Mouse (Mus musculus): ENCODE data around the gene Qrfp. TPM values are rescaled to one million over a fixed set of nuclear protein-coding genes. Genes with fewer than 3 reads are reported as not detected.

Gene Qrfp
- polyA plus RNA-seq, 1 experiment from 2014 or later = 0.12 TPM

DNA sequence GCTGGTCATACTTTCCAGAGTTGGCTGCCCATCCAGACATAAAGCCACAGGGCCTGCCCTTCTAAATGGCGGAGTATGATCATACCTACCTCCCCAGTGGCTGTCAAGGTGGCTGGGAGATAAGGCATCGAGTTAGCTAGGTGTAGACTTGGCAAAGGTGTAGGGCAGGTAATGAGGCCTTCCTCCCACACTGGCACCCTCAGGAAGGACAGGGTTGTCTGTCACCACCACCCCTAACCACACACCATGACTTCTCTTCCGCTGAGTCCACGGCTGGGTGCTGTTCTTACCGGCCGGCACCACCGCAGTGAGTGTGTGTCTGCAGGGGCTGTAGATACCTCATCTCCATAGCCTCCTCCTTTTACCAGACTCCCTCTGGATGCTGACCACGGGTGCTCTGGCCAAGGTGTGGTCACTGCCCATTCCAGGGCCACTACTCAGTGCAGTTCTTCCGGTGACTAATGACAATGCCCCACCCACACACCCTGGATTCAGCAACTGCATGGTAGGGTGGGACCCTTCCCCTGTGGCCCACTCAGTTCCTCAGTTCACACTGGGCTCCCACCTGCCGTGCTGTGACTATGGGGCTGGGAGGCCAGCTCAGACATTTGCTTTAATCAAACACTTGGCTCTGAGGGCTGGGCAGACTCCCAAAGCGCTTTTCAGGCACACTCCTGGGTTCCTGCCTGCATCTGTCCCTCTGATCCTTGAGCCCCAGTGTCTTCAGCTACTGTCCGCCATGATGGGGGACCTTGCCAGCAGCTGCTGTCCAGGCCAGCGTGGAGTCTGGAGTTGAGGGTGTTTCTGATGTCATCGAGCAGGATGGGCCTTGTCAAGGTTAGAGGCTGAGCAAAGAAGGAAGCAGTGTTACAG is 942 bp upstream of the Qrfp start:
- H3K9ac ChIP-seq (replicated peaks) = no peak overlapping the region
- 93% methylated on average over 14 of the region's 14 CpGs for WGBS
- H3K36me3 ChIP-seq = no peaks in the 10 kb centered on the region
- no peak overlapping the region for H3K4me2 ChIP-seq (replicated peaks)
- ATAC-seq = no peak
- no peaks in the 10 kb centered on the region for H3K27me3 ChIP-seq
- H3K4me3 ChIP-seq (replicated peaks) = no peak overlapping the region
- H3K27ac ChIP-seq = no peak overlapping the region
- H3K4me1 ChIP-seq (replicated peaks) = peaks cover 46% of the 10 kb centered on the region
- no peaks in the 10 kb centered on the region for H3K9me3 ChIP-seq

- 36% methylated on average over 2 of the region's 2 CpGs for WGBS
- peaks cover 3% of the 10 kb centered on the region; the same call in 1 of the 2 replicates for H3K36me3 ChIP-seq
- H3K9ac ChIP-seq (replicated peaks) = peak overlapping the region; percentile 36; the same call in 1 of the 2 replicates
- no peak overlapping the region for H3K4me2 ChIP-seq (replicated peaks)
- no peaks in the 10 kb centered on the region for H3K9me3 ChIP-seq
- no peaks in the 10 kb centered on the region for H3K27me3 ChIP-seq
- peak overlapping the region; percentile 88; the same call in 1 of the 2 replicates for H3K27ac ChIP-seq
- ATAC-seq = no peak
- peaks cover 65% of the 10 kb centered on the region for H3K4me1 ChIP-seq (replicated peaks)
- H3K4me3 ChIP-seq (replicated peaks) = no peak overlapping the region
Measured at GRCm38 (mm10) chr2:31809358-31809740, 1.0 kb downstream of the Qrfp start.

GRCm38 (mm10) chr2:31808410-31809357 is 1.7 kb downstream of the Qrfp start:
- Histone ChIP-seq H3K27me3 (0 out of 2 replicates have a peak, but pooled peaks cover 2% of the 10 kb centered on the region), H3K9me3 (no peaks in the 10 kb centered on the region), H3K4me1 (replicated peaks) (peaks cover 66% of the 10 kb centered on the region), H3K36me3 (peaks cover 9% of the 10 kb centered on the region), H3K4me3 (replicated peaks) (no peak overlapping the region), H3K9ac (replicated peaks) (peak overlapping the region; percentile 36), H3K27ac (peak overlapping the region; percentile 88), H3K4me2 (replicated peaks) (peak overlapping the region; percentile 8; the same call in 1 of the 2 replicates)
- WGBS = 38% methylated on average over 28 of the region's 28 CpGs
- ATAC-seq = no peak; the same call in 1 of the 2 replicates

GRCm38 (mm10) chr2:31806639-31807382 is 3.6 kb downstream of the Qrfp start:
- Histone ChIP-seq H3K4me2 (replicated peaks) (no peak overlapping the region; the same call in 1 of the 2 replicates), H3K9ac (replicated peaks) (0 out of 2 replicates have a peak overlapping the region, but pooled peaks have one; percentile 21), H3K27me3 (0 out of 2 replicates have a peak, but pooled peaks cover 3% of the 10 kb centered on the region), H3K27ac (peak overlapping the region; percentile 88), H3K9me3 (no peaks in the 10 kb centered on the region), H3K4me3 (replicated peaks) (no peak overlapping the region), H3K4me1 (replicated peaks) (peaks cover 66% of the 10 kb centered on the region), H3K36me3 (peaks cover 27% of the 10 kb centered on the region)
- 12% methylated on average over 9 of the region's 9 CpGs for WGBS
- ATAC-seq = peak; percentile 74

- Histone ChIP-seq H3K4me1 (replicated peaks) (peaks cover 41% of the 10 kb centered on the region), H3K27ac (no peak overlapping the region), H3K27me3 (0 out of 2 replicates have a peak, but pooled peaks cover 3% of the 10 kb centered on the region), H3K9ac (replicated peaks) (no peak overlapping the region), H3K36me3 (peaks cover 61% of the 10 kb centered on the region), H3K9me3 (no peaks in the 10 kb centered on the region), H3K4me3 (replicated peaks) (no peak overlapping the region), H3K4me2 (replicated peaks) (no peak overlapping the region)
- 87% methylated on average over 14 of the region's 14 CpGs for WGBS
- ATAC-seq = no peak
Measured at GRCm38 (mm10) chr2:31803480-31803879, 6.9 kb downstream of the Qrfp start.

DNA sequence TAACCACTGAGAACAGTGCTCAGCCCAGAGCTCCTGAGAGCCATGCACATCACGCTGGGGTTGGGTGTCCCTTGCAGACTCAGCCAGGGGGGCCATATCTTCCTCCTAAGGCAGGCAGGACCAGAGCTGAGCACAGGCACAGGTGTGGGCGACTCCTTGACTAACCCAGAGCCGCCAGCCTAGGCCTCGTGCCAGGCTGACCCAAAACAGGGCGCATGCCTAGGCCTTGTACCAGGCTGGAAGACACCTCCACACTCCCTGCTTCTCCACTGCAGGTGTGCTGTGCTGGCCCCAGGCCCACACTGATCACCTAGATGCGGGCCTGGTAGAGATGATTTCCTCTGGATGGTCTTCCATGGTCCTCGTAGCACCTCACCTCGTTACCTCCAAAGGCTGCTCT is 7.6 kb downstream of the Qrfp start:
- H3K27me3 ChIP-seq = 0 out of 2 replicates have a peak, but pooled peaks cover 3% of the 10 kb centered on the region
- no peak for ATAC-seq
- WGBS = 91% methylated on average over 8 of the region's 8 CpGs

DNA sequence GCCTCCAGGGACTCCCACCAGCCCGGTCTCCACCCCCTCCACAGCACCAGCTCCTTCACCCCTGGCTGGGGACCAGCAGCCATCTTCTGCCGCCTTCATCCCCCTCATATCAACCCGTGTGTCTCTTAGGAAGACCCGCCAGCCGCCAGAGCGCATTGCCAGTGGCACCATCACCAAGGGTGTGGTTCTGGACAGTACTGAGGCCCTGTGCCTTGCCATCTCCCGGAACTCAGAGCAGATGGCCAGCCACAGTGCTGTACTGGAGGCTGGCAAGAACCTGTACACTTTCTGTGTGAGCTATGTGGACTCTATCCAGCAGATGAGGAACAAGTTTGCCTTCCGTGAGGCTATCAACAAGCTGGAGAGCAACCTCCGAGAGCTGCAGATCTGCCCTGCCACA is 9.0 kb downstream of the Qrfp start:
- H3K4me1 ChIP-seq (replicated peaks) = peaks cover 20% of the 10 kb centered on the region
- H3K9me3 ChIP-seq = no peaks in the 10 kb centered on the region
- H3K4me3 ChIP-seq (replicated peaks) = no peak overlapping the region
- H3K9ac ChIP-seq (replicated peaks) = no peak overlapping the region
- peaks cover 81% of the 10 kb centered on the region for H3K36me3 ChIP-seq
- no peak for ATAC-seq
- 0 out of 2 replicates have a peak, but pooled peaks cover 3% of the 10 kb centered on the region for H3K27me3 ChIP-seq
- H3K27ac ChIP-seq = no peak overlapping the region
- 89% methylated on average over 9 of the region's 9 CpGs for WGBS
- H3K4me2 ChIP-seq (replicated peaks) = no peak overlapping the region

More for the DNA sequence above, 7.6 kb downstream of the Qrfp start:
- Histone ChIP-seq H3K9me3 (no peaks in the 10 kb centered on the region), H3K9ac (replicated peaks) (no peak overlapping the region), H3K4me2 (replicated peaks) (no peak overlapping the region), H3K36me3 (peaks cover 67% of the 10 kb centered on the region), H3K4me1 (replicated peaks) (peaks cover 34% of the 10 kb centered on the region), H3K27ac (no peak overlapping the region), H3K4me3 (replicated peaks) (no peak overlapping the region)

DNA sequence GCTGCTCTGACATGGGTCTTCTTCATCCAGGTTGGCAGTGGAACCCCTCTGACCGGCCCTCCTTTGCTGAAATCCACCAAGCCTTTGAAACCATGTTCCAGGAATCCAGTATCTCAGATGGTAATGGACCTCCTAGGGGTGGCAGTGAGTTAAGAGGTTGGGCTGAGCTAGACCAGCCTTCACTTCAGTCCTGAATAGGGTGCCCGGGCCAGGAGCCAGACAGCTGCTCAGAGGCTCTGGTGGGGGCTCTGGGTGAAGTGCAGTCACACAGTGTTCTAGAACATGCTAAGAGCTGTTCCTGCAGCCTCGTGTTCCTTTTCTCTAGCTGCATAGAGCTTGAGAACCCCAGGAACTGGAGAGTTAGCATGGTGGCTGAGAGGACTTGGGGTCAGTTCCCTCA is 13.4 kb downstream of the Qrfp start:
- Histone ChIP-seq H3K4me3 (replicated peaks) (no peak overlapping the region), H3K9ac (replicated peaks) (no peak overlapping the region), H3K27me3 (no peaks in the 10 kb centered on the region), H3K9me3 (no peaks in the 10 kb centered on the region), H3K27ac (no peak overlapping the region), H3K4me2 (replicated peaks) (no peak overlapping the region), H3K36me3 (peaks cover 95% of the 10 kb centered on the region), H3K4me1 (replicated peaks) (no peaks in the 10 kb centered on the region)
- ATAC-seq = no peak
- WGBS = 96% methylated on average over 3 of the region's 3 CpGs

DNA sequence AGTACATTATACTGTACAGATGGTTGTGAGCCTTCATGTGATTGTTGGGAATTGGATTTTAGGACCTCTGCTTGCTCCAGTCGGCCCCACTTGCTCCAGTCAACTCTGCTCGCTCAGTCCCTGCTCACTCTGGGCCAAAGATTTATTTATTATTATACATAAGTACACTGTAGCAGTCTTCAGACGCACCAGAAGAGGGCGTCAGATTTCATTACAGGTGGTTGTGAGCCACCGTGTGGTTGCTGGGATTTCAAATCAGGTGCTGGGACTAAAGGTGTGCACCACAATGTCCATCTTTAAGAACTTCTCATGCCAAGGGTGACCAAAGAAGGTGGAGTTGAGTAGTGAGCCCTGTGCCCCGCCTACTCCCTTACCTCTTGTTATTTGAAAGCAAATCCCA is 17.8 kb downstream of the Qrfp start:
- H3K4me2 ChIP-seq (replicated peaks) = no peak overlapping the region
- no peak overlapping the region for H3K27ac ChIP-seq
- H3K27me3 ChIP-seq = no peaks in the 10 kb centered on the region
- H3K4me3 ChIP-seq (replicated peaks) = no peak overlapping the region
- 86% methylated on average over 6 of the region's 6 CpGs for WGBS
- peaks cover 14% of the 10 kb centered on the region for H3K4me1 ChIP-seq (replicated peaks)
- no peaks in the 10 kb centered on the region for H3K9me3 ChIP-seq
- no peak for ATAC-seq
- H3K9ac ChIP-seq (replicated peaks) = no peak overlapping the region
- peaks cover 82% of the 10 kb centered on the region for H3K36me3 ChIP-seq

DNA sequence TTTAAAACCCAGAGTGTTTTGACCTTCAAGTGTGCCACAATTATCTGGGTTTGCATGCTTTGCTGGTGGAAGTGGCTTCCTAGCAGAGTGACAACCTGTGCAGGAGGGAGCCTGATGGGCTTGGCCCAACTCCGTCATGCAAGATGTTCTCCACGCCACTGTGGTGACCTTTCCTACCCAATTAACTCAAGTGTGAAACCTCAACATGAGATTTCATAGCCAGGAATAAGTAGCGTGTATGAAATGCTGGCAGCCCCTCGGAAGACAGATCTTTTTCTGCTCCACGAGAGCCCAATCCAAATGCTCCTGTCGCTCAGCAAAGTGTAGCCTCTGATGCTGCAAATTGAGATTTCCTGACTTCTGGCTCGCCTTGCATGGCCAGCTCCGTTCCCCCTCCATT is 19.1 kb downstream of the Qrfp start:
- peaks cover 79% of the 10 kb centered on the region for H3K36me3 ChIP-seq
- WGBS = 77% methylated on average over 8 of the region's 8 CpGs
- H3K27ac ChIP-seq = peak overlapping the region; percentile 64
- H3K4me1 ChIP-seq (replicated peaks) = peaks cover 14% of the 10 kb centered on the region
- no peak overlapping the region for H3K4me3 ChIP-seq (replicated peaks)
- H3K4me2 ChIP-seq (replicated peaks) = no peak overlapping the region
- no peak for ATAC-seq
- no peak overlapping the region for H3K9ac ChIP-seq (replicated peaks)
- H3K27me3 ChIP-seq = no peaks in the 10 kb centered on the region
- no peaks in the 10 kb centered on the region for H3K9me3 ChIP-seq

DNA sequence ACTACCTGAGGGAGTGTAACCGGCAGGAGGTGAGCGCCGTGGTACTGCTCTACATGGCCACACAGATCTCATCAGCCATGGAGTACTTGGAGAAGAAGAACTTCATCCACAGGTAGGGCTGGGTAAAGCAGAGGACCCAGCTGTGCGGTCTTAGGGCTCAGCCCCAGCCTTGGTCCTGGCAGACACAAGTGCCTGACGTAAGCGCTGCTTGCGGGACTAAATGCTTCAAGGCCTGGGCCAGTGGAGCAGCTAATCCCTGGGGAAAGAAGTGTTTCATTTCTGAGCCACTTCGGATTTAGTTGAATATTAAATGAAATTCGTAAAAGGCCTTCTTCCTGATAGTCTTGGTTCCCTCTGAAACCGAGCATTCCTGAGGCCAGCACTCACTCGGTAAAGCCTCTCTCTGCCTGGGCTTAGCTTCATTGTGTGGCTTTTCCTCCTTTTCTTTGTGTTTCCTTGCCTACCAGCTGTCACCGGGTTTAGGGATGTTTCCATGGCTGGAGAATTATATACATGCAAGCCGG is 19.6 kb downstream of the Qrfp start:
- peak overlapping the region; percentile 64 for H3K27ac ChIP-seq
- H3K4me3 ChIP-seq (replicated peaks) = no peak overlapping the region
- H3K4me1 ChIP-seq (replicated peaks) = peaks cover 14% of the 10 kb centered on the region
- no peak overlapping the region for H3K4me2 ChIP-seq (replicated peaks)
- 71% methylated on average over 13 of the region's 13 CpGs for WGBS
- no peaks in the 10 kb centered on the region for H3K27me3 ChIP-seq
- ATAC-seq = 0 out of 2 replicates have a peak, but pooled peaks have one; percentile 29
- H3K9ac ChIP-seq (replicated peaks) = no peak overlapping the region
- peaks cover 79% of the 10 kb centered on the region for H3K36me3 ChIP-seq
- H3K9me3 ChIP-seq = no peaks in the 10 kb centered on the region
